Mouse (Mus musculus) spleen, adult 2 months (tissue): ENCODE data around the gene Hcrt. TPM values are rescaled to one million over a fixed set of nuclear protein-coding genes. Genes with fewer than 3 reads are reported as not detected.

Experiments used
- DNase-seq, 2 experiments: peaks; one replicate each; pipeline versions ENCODE4 v3.0.0 to v3.0.0-alpha.2; 2012 to 2021; ENCODE audit warnings: low spot score in 2 of 2, low read depth in 1 of 2
- H3K27ac ChIP-seq: fragments of 200-500 bp; 2 replicates; pipeline ENCODE4 v1.5.1; 2012; ENCODE audit warnings: low read length, inconsistent platforms; ENCODE audit not compliant: insufficient read depth
- H3K27me3 ChIP-seq: fragments of 200-500 bp; 2 replicates; pipeline ENCODE4 v1.6.1; 2012; ENCODE audit warnings: mild to moderate bottlenecking, moderate library complexity, low read length, inconsistent platforms; ENCODE audit not compliant: control insufficient read depth, insufficient read depth
- H3K36me3 ChIP-seq: fragments of 200-500 bp; 2 replicates; pipeline ENCODE4 v1.6.1; 2012; ENCODE audit warnings: mild to moderate bottlenecking, low read length, inconsistent platforms; ENCODE audit not compliant: control insufficient read depth, insufficient read depth
- H3K4me1 ChIP-seq: fragments of 200-500 bp; 2 replicates; pipeline ENCODE4 v1.6.1; 2011; ENCODE audit warnings: inconsistent platforms; ENCODE audit not compliant: control insufficient read depth, insufficient read depth, insufficient read length
- H3K4me3 ChIP-seq: fragments of 200-500 bp; 2 replicates; pipeline ENCODE4 v1.5.1; 2011; ENCODE audit warnings: mild to moderate bottlenecking, inconsistent platforms; ENCODE audit not compliant: insufficient read depth, insufficient read length; ENCODE audit errors: extremely low read depth
- CTCF ChIP-seq: fragments of 200-500 bp; IDR thresholded peaks from 2 replicates; pipeline ENCODE4 v1.5.1; 2011; ENCODE audit warnings: mild to moderate bottlenecking, inconsistent platforms; ENCODE audit not compliant: insufficient read depth, insufficient read length, insufficient replicate concordance; ENCODE audit errors: extremely low read depth
- POLR2A ChIP-seq: fragments of 200-500 bp; IDR thresholded peaks from 2 replicates; pipeline ENCODE4 v1.6.1; 2011; ENCODE audit warnings: low read depth, low read length, inconsistent platforms
- WGBS: fragments of 180-500 bp; shearing (Covaris S2); methylation state at CpG from one replicate; pipeline ENCODE4 v1.1.7; 2018; 5-methylcytosine and 5-hydroxymethylcytosine counted together
- polyA plus RNA-seq: library from polyadenylated mRNA; depleted of rRNA; stranded (reverse); fragments of >200 nt; gene quantifications from 2 replicates; pipeline ENCODE4 v1.2.3, GENCODE M21; 2012

Hcrt gene
- polyA plus RNA-seq, 1 experiment: 0.22 TPM

- Histone ChIP-seq H3K27me3 (no peaks in the 10 kb centered on the region), H3K4me1 (peaks cover 22% of the 10 kb centered on the region), H3K36me3 (peaks cover 9% of the 10 kb centered on the region), H3K4me3 (no peak overlapping the region), H3K27ac (no peak overlapping the region)
- DNase-seq: no peak
- no peak for TF ChIP-seq POLR2A
- TF ChIP-seq CTCF: no peak
- 77% methylated on average over 6 of the region's 6 CpGs for WGBS
Observed at GRCm38 (mm10) chr11:100728601-100729000, 34.1 kb downstream of the Hcrt start.

DNA sequence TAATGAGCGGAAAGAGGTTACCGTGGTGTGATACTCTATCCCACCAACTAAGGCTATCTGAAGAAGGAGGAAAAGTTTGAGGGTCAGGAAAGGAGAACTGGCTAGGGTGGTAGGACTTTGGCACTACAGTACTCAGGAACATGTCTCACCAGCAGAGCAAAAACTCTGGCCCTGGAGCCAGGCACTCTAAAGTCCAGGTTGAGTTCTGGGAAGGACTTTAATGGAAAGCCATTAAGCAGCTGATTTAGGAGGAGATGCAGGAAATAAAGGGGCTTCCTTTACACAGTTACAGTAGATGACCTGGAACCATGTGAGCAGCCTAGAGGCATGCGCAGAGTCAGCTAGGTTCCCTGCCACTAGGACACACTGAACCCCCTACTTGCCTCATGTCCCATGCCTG, 35.5 kb downstream of the Hcrt start:
- Histone ChIP-seq H3K4me3 (no peak overlapping the region), H3K4me1 (peaks cover 27% of the 10 kb centered on the region), H3K27ac (no peak overlapping the region), H3K36me3 (peaks cover 9% of the 10 kb centered on the region), H3K27me3 (no peaks in the 10 kb centered on the region)
- TF ChIP-seq POLR2A: no peak
- DNase-seq: no peak
- 93% methylated on average over 3 of the region's 3 CpGs for WGBS

DNA sequence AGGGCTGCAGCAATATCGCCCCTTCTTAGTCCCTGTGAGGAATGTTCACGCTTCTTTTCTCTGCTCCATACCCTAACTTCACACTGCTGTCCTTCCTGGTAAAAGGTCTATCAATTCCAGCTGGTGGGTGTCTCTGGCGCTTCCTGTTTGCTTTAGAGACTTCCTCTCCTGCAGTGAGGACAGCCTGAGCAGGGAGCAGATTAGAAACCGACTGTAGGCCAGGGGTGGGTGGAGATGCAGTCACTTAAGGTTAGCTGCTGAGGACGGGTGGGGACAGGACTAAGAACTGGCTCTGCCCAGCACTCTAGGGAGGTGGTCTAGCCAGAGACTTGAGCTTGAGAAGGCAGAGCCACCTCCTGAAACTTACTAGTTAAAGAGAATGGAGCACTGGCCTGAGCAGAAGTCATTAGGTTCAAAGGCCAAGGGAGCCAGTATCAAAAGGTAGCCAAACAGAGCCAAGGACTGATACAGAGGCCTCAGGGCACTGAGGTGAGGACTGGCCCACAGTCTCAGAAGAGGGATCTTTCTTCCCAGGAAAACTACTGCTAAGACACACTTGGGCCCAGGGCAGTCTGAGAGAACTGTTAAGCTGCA, 37.7 kb downstream of the Hcrt start:
- no peak for DNase-seq
- WGBS: 27% methylated on average over 5 of the region's 5 CpGs
- H3K36me3 ChIP-seq: peaks cover 9% of the 10 kb centered on the region
- peaks cover 32% of the 10 kb centered on the region for H3K4me1 ChIP-seq
- H3K27ac ChIP-seq: peak overlapping the region; percentile 12; the same call in 1 of the 2 replicates
- no peaks in the 10 kb centered on the region for H3K27me3 ChIP-seq
- TF ChIP-seq CTCF (no peak), POLR2A (no peak)
- H3K4me3 ChIP-seq: no peak overlapping the region

GRCm38 (mm10) chr11:100722493-100723028, 40.2 kb downstream of the Hcrt start:
- Histone ChIP-seq H3K36me3 (peaks cover 21% of the 10 kb centered on the region), H3K4me3 (no peak overlapping the region), H3K27ac (peak overlapping the region; percentile 33; the same call in 1 of the 2 replicates), H3K27me3 (no peaks in the 10 kb centered on the region), H3K4me1 (peaks cover 30% of the 10 kb centered on the region)
- no peak for TF ChIP-seq CTCF
- no peak for TF ChIP-seq POLR2A
- DNase-seq: no peak
- 38% methylated on average over 2 of the region's 2 CpGs for WGBS

GRCm38 (mm10) chr11:100721776-100722492, 40.8 kb downstream of the Hcrt start:
- TF ChIP-seq POLR2A: no peak
- TF ChIP-seq CTCF: no peak
- WGBS: 32% methylated on average over 8 of the region's 8 CpGs
- H3K36me3 ChIP-seq: peaks cover 26% of the 10 kb centered on the region
- no peak overlapping the region for H3K4me3 ChIP-seq
- DNase-seq: no peak
- H3K4me1 ChIP-seq: peaks cover 30% of the 10 kb centered on the region
- no peaks in the 10 kb centered on the region for H3K27me3 ChIP-seq
- peak overlapping the region; percentile 33 for H3K27ac ChIP-seq

DNA sequence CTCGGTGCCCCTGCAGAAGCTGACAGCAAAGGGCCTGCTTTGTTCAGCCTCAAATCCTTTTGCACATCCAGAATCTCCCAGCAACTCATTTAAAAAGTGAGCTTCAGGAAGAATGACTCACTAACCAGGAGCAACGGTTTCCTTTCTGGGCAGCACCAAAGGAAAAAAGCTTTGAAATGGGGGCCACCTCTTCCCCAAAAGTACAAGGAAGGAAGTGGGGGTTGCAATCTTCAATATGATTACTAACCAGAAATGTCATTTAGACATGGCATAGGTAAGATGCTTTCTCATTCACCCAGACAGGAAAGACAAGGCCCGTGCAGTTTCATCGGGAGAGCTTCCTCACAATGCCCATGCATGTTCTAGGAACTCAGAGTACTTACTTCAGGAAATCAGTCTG, 41.5 kb downstream of the Hcrt start:
- Histone ChIP-seq H3K4me1 (peaks cover 30% of the 10 kb centered on the region), H3K27me3 (no peaks in the 10 kb centered on the region), H3K4me3 (no peak overlapping the region), H3K36me3 (peaks cover 29% of the 10 kb centered on the region), H3K27ac (peak overlapping the region; percentile 5)
- no peak for DNase-seq
- TF ChIP-seq POLR2A: no peak
- no peak for TF ChIP-seq CTCF
- WGBS: 14% methylated on average over 4 of the region's 4 CpGs

- no peak for DNase-seq
- Histone ChIP-seq H3K27me3 (no peaks in the 10 kb centered on the region), H3K27ac (no peak overlapping the region; the same call in 1 of the 2 replicates), H3K4me3 (no peak overlapping the region), H3K36me3 (peaks cover 38% of the 10 kb centered on the region), H3K4me1 (peaks cover 26% of the 10 kb centered on the region)
- TF ChIP-seq POLR2A (no peak), CTCF (no peak)
- WGBS: 55% methylated on average over 5 of the region's 5 CpGs
Observed at GRCm38 (mm10) chr11:100720345-100720744, 42.4 kb downstream of the Hcrt start.
